ENCODE assay signal across 12 mouse cellular contexts in the genomic region with DNA sequence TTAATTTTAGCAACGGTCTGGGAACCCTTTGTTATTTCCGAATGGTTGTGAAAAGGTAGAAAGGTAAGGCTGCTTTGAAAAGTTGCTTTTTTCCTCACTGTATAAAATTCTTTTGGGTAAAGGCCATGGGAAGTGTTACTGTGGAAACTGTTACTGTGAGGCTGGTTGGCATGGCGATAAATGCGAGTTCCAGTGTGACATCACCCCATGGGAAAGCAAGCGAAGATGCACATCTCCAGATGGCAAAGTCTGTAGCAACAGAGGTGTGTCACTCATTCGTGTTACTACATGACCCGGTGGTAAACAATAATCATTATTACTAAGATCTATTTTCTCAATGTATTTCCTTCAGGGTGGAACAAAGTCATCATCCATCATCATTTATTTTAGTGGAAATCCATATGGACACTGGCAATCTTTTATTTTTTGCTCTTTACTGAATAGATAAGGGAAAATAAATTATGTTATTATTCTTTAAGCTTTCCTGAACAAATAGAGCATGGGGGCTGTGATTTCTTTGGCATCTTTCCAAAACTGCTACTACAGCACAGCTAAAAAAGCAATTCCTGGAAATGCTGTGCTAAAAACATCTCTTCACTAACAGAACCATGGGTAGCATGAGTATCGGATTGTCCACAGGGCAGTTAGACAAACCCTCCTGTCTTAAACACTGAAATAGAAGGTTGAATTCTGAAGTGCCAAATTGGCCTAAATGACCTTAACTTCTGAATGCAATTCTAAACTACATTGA.
DNase-seq lines count a peak whose midpoint lies in the region; ATAC-seq and TF ChIP-seq lines count a peak whose summit lies in the region.
"Had no signal": no experiment of that assay in that cellular context is flagged by ENCODE, and none has a peak within 500 bp of the region (broad histone marks: within the 10 kb centered on the region; RNA-seq: fewer than 3 reads in every experiment).

No protein-coding gene starts in this region.

- TF ChIP-seq CTCF in kidney, adult 2 months (conservative IDR thresholded peaks at IDR 0.05; ENCODE audit: insufficient read depth, insufficient read length, low read depth, low read length), result no peak

- H3K27me3 ChIP-seq in hindbrain, embryonic 15.5 days, result no peaks in the 10 kb centered on the region
- H3K27me3 ChIP-seq in midbrain, embryonic 10.5 days (ENCODE audit: low read depth, poor library complexity, severe bottlenecking), result no peaks in the 10 kb centered on the region
- H3K27me3 ChIP-seq in kidney, adult 2 months (replicated peaks; ENCODE audit: control insufficient read depth, insufficient read depth, low read length), result no peaks in the 10 kb centered on the region
- H3K27me3 ChIP-seq: lung, embryonic 15.5 days had no signal

- no peak overlapping the region for H3K4me2 ChIP-seq in hindbrain, embryonic 15.5 days
- H3K4me2 ChIP-seq: lung, embryonic 15.5 days had no signal

- 32% methylated on average over 8 of the region's 8 CpGs for WGBS in hindbrain, embryonic 15.5 days
- 76% methylated on average over 8 of the region's 8 CpGs for WGBS in midbrain, embryonic 10.5 days
- WGBS in kidney, adult 2 months, result 53% methylated on average over 8 of the region's 8 CpGs

- no peak overlapping the region for H3K27ac ChIP-seq in hindbrain, embryonic 15.5 days (replicated peaks)
- no peak overlapping the region for H3K27ac ChIP-seq in midbrain, embryonic 10.5 days (replicated peaks)
- no peak overlapping the region for H3K27ac ChIP-seq in kidney, adult 2 months (ENCODE audit: insufficient read depth, low read depth, low read length)
- H3K27ac ChIP-seq: lung, embryonic 15.5 days had no signal

- ATAC-seq in hindbrain, embryonic 15.5 days (ENCODE audit: low FRiP score, low read depth), result peak; percentile 79
- ATAC-seq in erythroblast, adult 5-6 weeks (replicated peaks; ENCODE audit: low FRiP score, poor library complexity, severe bottlenecking), result no peak

- no peaks in the 10 kb centered on the region for H3K9me3 ChIP-seq in hindbrain, embryonic 15.5 days
- H3K9me3 ChIP-seq in midbrain, embryonic 10.5 days (replicated peaks), result no peaks in the 10 kb centered on the region
- H3K9me3 ChIP-seq: lung, embryonic 15.5 days had no signal

- no peak for TF ChIP-seq POLR2A in kidney, adult 2 months (IDR thresholded peaks at IDR 0.05; ENCODE audit: low read depth, low read length)

- no peaks in the 10 kb centered on the region for H3K36me3 ChIP-seq in hindbrain, embryonic 15.5 days
- no peaks in the 10 kb centered on the region for H3K36me3 ChIP-seq in midbrain, embryonic 10.5 days
- H3K36me3 ChIP-seq in kidney, adult 2 months (ENCODE audit: control insufficient read depth, insufficient read depth, low read length), result no peaks in the 10 kb centered on the region
- H3K36me3 ChIP-seq: lung, embryonic 15.5 days had no signal

- DNase-seq in right cerebral cortex, adult 18-20 months, result peak; percentile 23
- no peak for DNase-seq in right cerebral cortex, postnatal 25 days
- peak; percentile 12 for DNase-seq in midbrain, embryonic 10.5 days (ENCODE audit: low spot score)
- peak; percentile 33 for DNase-seq in telencephalon, adult 2 months (ENCODE audit: low read depth, low spot score)
- DNase-seq in kidney, adult 2 months, result no peak
- no peak for DNase-seq in urinary bladder, adult 18-20 months (ENCODE audit: low spot score in 2 of 2)
- DNase-seq: adrenal gland, adult 8-10 months; cerebellum, postnatal 36 days; gastrocnemius, postnatal 25 days had no signal

- H3K9ac ChIP-seq in hindbrain, embryonic 15.5 days, result no peak overlapping the region
- H3K9ac ChIP-seq: lung, embryonic 15.5 days had no signal

- peaks cover 6% of the 10 kb centered on the region; the same call in 1 of the 2 replicates for H3K4me1 ChIP-seq in hindbrain, embryonic 15.5 days (replicated peaks)
- no peaks in the 10 kb centered on the region for H3K4me1 ChIP-seq in midbrain, embryonic 10.5 days
- no peaks in the 10 kb centered on the region for H3K4me1 ChIP-seq in kidney, adult 2 months (ENCODE audit: control insufficient read depth, insufficient read depth, low read length)
- H3K4me1 ChIP-seq: lung, embryonic 15.5 days had no signal

- H3K4me3 ChIP-seq in hindbrain, embryonic 15.5 days, result no peak overlapping the region
- H3K4me3 ChIP-seq in midbrain, embryonic 10.5 days, result no peak overlapping the region
- no peak overlapping the region for H3K4me3 ChIP-seq in kidney, adult 2 months (ENCODE audit: insufficient read depth, low read depth, low read length)
- H3K4me3 ChIP-seq: lung, embryonic 15.5 days had no signal

Comparison
In these comparisons a context has a peak if more than half of its experiments do, and no peak if none do; other contexts are left out.
1. DNase-seq: peak in right cerebral cortex, adult 18-20 months (single experiment), midbrain, embryonic 10.5 days (single experiment) and telencephalon, adult 2 months (single experiment); none in right cerebral cortex, postnatal 25 days (single experiment), kidney, adult 2 months (single experiment) and urinary bladder, adult 18-20 months (0 of 2).